Mouse (Mus musculus) limb, embryonic 15.5 days (tissue): ENCODE data around the gene Upf3a. TPM values are rescaled to one million over a fixed set of nuclear protein-coding genes. Genes with fewer than 3 reads are reported as not detected.
"Not testable (repeated sequence)": the region's sequence is repeated elsewhere in the genome, so short reads cannot be mapped to it uniquely, and the experiment has no call there.

Source experiments
- ATAC-seq: fragments of 200-750 bp; cut with Nextera tagmentation; 2 replicates; pipeline ENCODE4 v1.8.0; 2017; ENCODE audit warnings: low read depth, moderate TSS enrichment; ENCODE audit not compliant: insufficient number of reproducible peaks, low FRiP score, low TSS enrichment
- H3K27ac ChIP-seq: fragments of 300-500 bp; sonication (generic); 2 replicates; pipeline ENCODE4 v1.5.1; 2015; ENCODE audit warnings: moderate library complexity, mild to moderate bottlenecking, inconsistent platforms
- H3K27me3 ChIP-seq: fragments of 300-500 bp; sonication (generic); 2 replicates; pipeline ENCODE4 v1.6.1; 2015; ENCODE audit warnings: inconsistent platforms
- H3K36me3 ChIP-seq: fragments of 300-500 bp; sonication (generic); 2 replicates; pipeline ENCODE4 v1.6.1; 2015; ENCODE audit warnings: inconsistent platforms
- H3K4me1 ChIP-seq: fragments of 300-500 bp; sonication (generic); 2 replicates; pipeline ENCODE4 v1.6.1; 2015; ENCODE audit warnings: inconsistent platforms
- H3K4me2 ChIP-seq: fragments of 300-500 bp; sonication (generic); 2 replicates; pipeline ENCODE4 v1.6.1; 2015; ENCODE audit warnings: mild to moderate bottlenecking, inconsistent platforms
- H3K4me3 ChIP-seq: fragments of 300-500 bp; sonication (generic); 2 replicates; pipeline ENCODE4 v1.5.1; 2015; ENCODE audit warnings: mild to moderate bottlenecking, inconsistent platforms
- H3K9ac ChIP-seq: fragments of 300-500 bp; sonication (generic); 2 replicates; pipeline ENCODE4 v1.6.1; 2015; ENCODE audit warnings: inconsistent platforms
- H3K9me3 ChIP-seq: fragments of 300-500 bp; sonication (generic); 2 replicates; pipeline ENCODE4 v1.6.1; 2016; ENCODE audit warnings: inconsistent platforms
- WGBS: fragments of 180-500 bp; shearing (Covaris S2); methylation state at CpG from one replicate; pipeline ENCODE4 v1.1.7; 2015; 5-methylcytosine and 5-hydroxymethylcytosine counted together
- polyA plus RNA-seq: library from polyadenylated mRNA; unstranded; fragments of >200 nt; fragmentation: Nextera tagmentation; extraction: Ambion mirVana; gene quantifications from 2 replicates; pipeline ENCODE4 v1.2.1, GENCODE M21; 2015

The Upf3a gene
- 39.2 and 40.9 TPM in 2 replicates for polyA plus RNA-seq

GRCm38 (mm10) chr8:13785250-13785763, at the start of gene Upf3a:
Upf3a (plus strand) TSS chr8:13785615.
- under 1% methylated on average over 47 of the region's 47 CpGs for WGBS

DNA sequence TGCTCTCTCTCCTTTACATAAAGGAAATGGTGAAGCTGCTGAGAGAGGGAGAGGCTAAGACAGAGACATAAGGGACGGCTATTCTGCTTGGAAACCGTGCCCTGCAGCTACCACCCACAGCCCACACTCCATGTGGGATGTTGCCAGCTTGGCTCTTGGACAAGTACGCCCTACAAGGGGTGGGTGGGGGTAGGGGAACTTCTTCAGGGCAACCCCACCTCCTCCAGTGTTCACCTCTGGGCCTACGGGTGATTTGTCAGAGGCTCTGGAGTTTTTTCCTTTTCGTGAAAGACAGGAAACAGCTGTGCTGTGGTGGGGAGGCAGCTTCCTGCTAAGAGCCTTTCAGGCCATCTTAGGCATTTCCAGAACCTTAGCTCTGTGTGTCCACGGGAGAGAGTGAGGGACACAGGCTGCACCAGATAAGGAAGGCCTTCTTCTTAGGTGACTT, 45.1 kb upstream of the Upf3a start:
- 18% methylated on average over 6 of the region's 6 CpGs for WGBS
- Histone ChIP-seq H3K4me1 (peaks cover 5% of the 10 kb centered on the region), H3K9me3 (no peaks in the 10 kb centered on the region), H3K27ac (peak overlapping the region; percentile 3; the same call in 1 of the 2 replicates), H3K36me3 (no peaks in the 10 kb centered on the region), H3K27me3 (no peaks in the 10 kb centered on the region), H3K4me2 (no peak overlapping the region), H3K4me3 (no peak overlapping the region), H3K9ac (no peak overlapping the region)
- no peak for ATAC-seq

More at GRCm38 (mm10) chr8:13785250-13785763, at the start of gene Upf3a:
- Histone ChIP-seq H3K9ac (peak within 1 kb of the TSS; percentile 84), H3K4me1 (peaks cover 17% of the 10 kb centered on the region), H3K27ac (peak within 1 kb of the TSS; percentile 98), H3K4me2 (peak within 1 kb of the TSS; percentile 81), H3K36me3 (peaks cover 31% of the 10 kb centered on the region), H3K9me3 (no peaks in the 10 kb centered on the region), H3K4me3 (peak within 1 kb of the TSS; percentile 77), H3K27me3 (no peaks in the 10 kb centered on the region)
- peak; percentile 94 for ATAC-seq

- H3K9me3 ChIP-seq, result no peaks in the 10 kb centered on the region
- ATAC-seq, result no peak
These were observed 44.4 kb upstream of the Upf3a start for GRCm38 (mm10) chr8:13740817-13741613.

GRCm38 (mm10) chr8:13746212-13746611, 39.2 kb upstream of the Upf3a start:
- H3K4me2 ChIP-seq, H3K27ac ChIP-seq, H3K9me3 ChIP-seq, H3K4me3 ChIP-seq, H3K27me3 ChIP-seq, H3K36me3 ChIP-seq, H3K9ac ChIP-seq, ATAC-seq, H3K4me1 ChIP-seq: not testable (repeated sequence)
- 75% methylated on average over 6 of the region's 6 CpGs for WGBS

More at GRCm38 (mm10) chr8:13740817-13741613, 44.4 kb upstream of the Upf3a start:
- Histone ChIP-seq H3K27me3 (no peaks in the 10 kb centered on the region), H3K36me3 (no peaks in the 10 kb centered on the region), H3K9ac (no peak overlapping the region), H3K4me3 (no peak overlapping the region), H3K4me1 (peaks cover 5% of the 10 kb centered on the region), H3K4me2 (no peak overlapping the region), H3K27ac (no peak overlapping the region)
- 79% methylated on average over 7 of the region's 7 CpGs for WGBS

DNA sequence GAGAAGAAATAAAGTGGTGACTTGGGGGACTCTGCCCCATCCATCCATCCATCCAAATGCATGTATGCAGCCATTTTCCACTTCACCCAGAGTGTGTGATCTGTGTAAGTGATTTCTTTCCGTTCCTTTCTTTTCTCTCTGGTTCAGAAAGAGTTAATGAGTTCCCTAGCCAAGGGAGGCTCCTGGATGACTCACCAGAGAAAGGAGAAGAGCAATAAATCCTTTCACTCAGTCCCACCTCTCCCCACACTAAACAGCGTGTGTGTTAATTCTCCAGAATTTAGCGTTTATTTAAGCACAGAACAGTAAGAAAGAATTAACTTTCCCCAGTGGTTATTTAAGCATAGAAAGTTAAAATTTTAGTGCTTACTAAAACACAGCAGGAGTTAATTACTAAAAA, 37.8 kb upstream of the Upf3a start:
- Histone ChIP-seq H3K4me2 (no peak overlapping the region), H3K9me3 (no peaks in the 10 kb centered on the region), H3K9ac (no peak overlapping the region), H3K4me3 (no peak overlapping the region), H3K27me3 (no peaks in the 10 kb centered on the region), H3K4me1 (0 out of 2 replicates have a peak, but pooled peaks cover 9% of the 10 kb centered on the region), H3K27ac (0 out of 2 replicates have a peak overlapping the region, but pooled peaks have one; percentile 47), H3K36me3 (no peaks in the 10 kb centered on the region)
- 4% methylated on average over 3 of the region's 3 CpGs for WGBS
- no peak for ATAC-seq

DNA sequence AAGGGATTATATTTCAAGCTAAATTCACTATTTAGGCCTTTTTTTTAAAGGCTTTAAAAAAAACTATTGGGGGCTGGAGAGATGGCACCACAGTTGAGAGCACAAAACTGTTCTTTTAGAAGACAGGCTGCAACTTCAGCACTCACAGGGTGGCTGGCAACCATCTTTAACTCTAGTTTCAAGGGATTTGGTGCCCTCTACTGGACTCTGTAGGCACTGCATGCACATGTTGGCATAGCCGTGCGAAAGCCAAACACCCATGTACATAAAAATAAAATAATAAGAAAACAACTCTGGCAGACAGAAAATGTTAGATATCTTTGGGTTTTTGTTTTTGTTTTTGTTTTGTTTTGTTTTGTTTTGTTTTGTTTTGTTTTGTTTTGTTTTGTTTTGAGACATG, 31.7 kb upstream of the Upf3a start:
- 25% methylated on average over 2 of the region's 2 CpGs for WGBS
- H3K36me3 ChIP-seq, result no peaks in the 10 kb centered on the region

GRCm38 (mm10) chr8:13756480-13756879, 28.9 kb upstream of the Upf3a start:
- H3K4me2 ChIP-seq, result no peak overlapping the region

More for the DNA sequence above, 31.7 kb upstream of the Upf3a start:
- Histone ChIP-seq H3K9me3 (no peaks in the 10 kb centered on the region), H3K4me2 (no peak overlapping the region), H3K27me3 (no peaks in the 10 kb centered on the region), H3K9ac (no peak overlapping the region), H3K4me3 (no peak overlapping the region), H3K4me1 (peaks cover 5% of the 10 kb centered on the region), H3K27ac (no peak overlapping the region)
- ATAC-seq, result no peak

GRCm38 (mm10) chr8:13756982-13757804, 28.2 kb upstream of the Upf3a start, which contains the start of gene Cdc16:
Cdc16 (plus strand) TSS chr8:13757676.
- peak; percentile 82 for ATAC-seq
- WGBS, result 7% methylated on average over 39 of the region's 40 CpGs
- Histone ChIP-seq H3K36me3 (peaks cover 13% of the 10 kb centered on the region), H3K9ac (peak within 1 kb of the TSS; percentile 98), H3K4me1 (peaks cover 17% of the 10 kb centered on the region), H3K9me3 (no peaks in the 10 kb centered on the region), H3K27ac (peak within 1 kb of the TSS; percentile 92), H3K4me2 (peak within 1 kb of the TSS; percentile 67), H3K4me3 (peak within 1 kb of the TSS; percentile 100), H3K27me3 (no peaks in the 10 kb centered on the region)

More at GRCm38 (mm10) chr8:13756480-13756879, 28.9 kb upstream of the Upf3a start:
- H3K27me3 ChIP-seq, result no peaks in the 10 kb centered on the region
- H3K9ac ChIP-seq, result no peak overlapping the region
- WGBS, result 62% methylated on average over 7 of the region's 7 CpGs
- peaks cover 17% of the 10 kb centered on the region for H3K4me1 ChIP-seq
- no peak overlapping the region for H3K27ac ChIP-seq
- H3K9me3 ChIP-seq, result no peaks in the 10 kb centered on the region
- no peak overlapping the region for H3K4me3 ChIP-seq
- no peak for ATAC-seq
- peaks cover 9% of the 10 kb centered on the region; the same call in 1 of the 2 replicates for H3K36me3 ChIP-seq

- H3K9me3 ChIP-seq, result no peaks in the 10 kb centered on the region
- H3K4me3 ChIP-seq, result peak overlapping the region; percentile 100
- H3K4me1 ChIP-seq, result peaks cover 17% of the 10 kb centered on the region
- peak overlapping the region; percentile 67 for H3K4me2 ChIP-seq
- no peaks in the 10 kb centered on the region for H3K27me3 ChIP-seq
- H3K36me3 ChIP-seq, result peaks cover 22% of the 10 kb centered on the region
- H3K27ac ChIP-seq, result peak overlapping the region; percentile 92
- peak overlapping the region; percentile 98 for H3K9ac ChIP-seq
- WGBS, result under 1% methylated on average over 37 of the region's 38 CpGs
- ATAC-seq, result peak; percentile 47; the same call in 1 of the 2 replicates
These were observed 27.3 kb upstream of the Upf3a start for GRCm38 (mm10) chr8:13757805-13758727.

GRCm38 (mm10) chr8:13769206-13769605, 16.2 kb upstream of the Upf3a start:
- 81% methylated on average over 11 of the region's 11 CpGs for WGBS
- ATAC-seq, result no peak
- Histone ChIP-seq H3K27me3 (no peaks in the 10 kb centered on the region), H3K4me1 (no peaks in the 10 kb centered on the region), H3K9ac (no peak overlapping the region), H3K9me3 (no peaks in the 10 kb centered on the region), H3K36me3 (peaks cover 88% of the 10 kb centered on the region), H3K4me3 (no peak overlapping the region), H3K27ac (no peak overlapping the region), H3K4me2 (no peak overlapping the region)

DNA sequence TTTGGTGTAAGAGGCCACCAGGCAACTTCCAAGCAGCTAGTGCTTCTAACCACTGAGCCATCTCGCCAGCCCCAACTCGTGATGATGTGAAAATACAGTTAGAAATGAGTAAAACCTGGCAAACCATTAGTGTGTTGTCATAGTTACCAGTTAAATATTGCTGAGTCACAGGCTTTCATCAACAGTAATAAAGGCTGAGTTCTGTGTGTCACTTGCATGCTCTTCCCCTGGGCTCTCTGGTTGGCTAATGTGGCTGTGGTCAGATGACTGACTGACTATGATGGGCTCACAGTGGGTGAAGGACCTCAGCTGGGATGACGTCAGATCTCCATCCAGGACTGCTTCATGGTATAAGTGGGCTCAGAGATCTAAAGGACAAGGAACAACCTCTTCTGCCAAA, 4.9 kb upstream of the Upf3a start:
- peaks cover 12% of the 10 kb centered on the region for H3K4me1 ChIP-seq
- ATAC-seq, result no peak
- WGBS, result 85% methylated on average over 3 of the region's 3 CpGs
- H3K27me3 ChIP-seq, result no peaks in the 10 kb centered on the region
- no peak overlapping the region for H3K9ac ChIP-seq
- no peak overlapping the region for H3K27ac ChIP-seq
- no peaks in the 10 kb centered on the region for H3K9me3 ChIP-seq
- H3K36me3 ChIP-seq, result peaks cover 58% of the 10 kb centered on the region
- H3K4me3 ChIP-seq, result no peak overlapping the region
- no peak overlapping the region for H3K4me2 ChIP-seq
